Mouse (Mus musculus): ENCODE measurements around the gene Prpf3. TPM values are rescaled to one million over a fixed set of nuclear protein-coding genes. Genes with fewer than 3 reads are reported as not detected.
"Not testable (repeated sequence)": the region's sequence is repeated elsewhere in the genome, so short reads cannot be mapped to it uniquely, and the experiment has no call there.

The Prpf3 gene
- polyA plus RNA-seq, 1 experiment = 34.9 TPM

- Histone ChIP-seq H3K4me1 (ENCODE audit: control insufficient read depth, insufficient read depth, low read length) (peaks cover 15% of the 10 kb centered on the region), H3K4me3 (ENCODE audit: insufficient read depth, low read length) (peak overlapping the region; percentile 76), H3K27ac (ENCODE audit: insufficient read depth, low read depth, low read length) (peak overlapping the region; percentile 93)
- TF ChIP-seq POLR2A (IDR thresholded peaks at IDR 0.05; ENCODE audit: borderline replicate concordance, low read depth, low read length) (no peak), CTCF (IDR thresholded peaks at IDR 0.05; ENCODE audit: low read depth, low read length) (no peak)
Observed at GRCm38 (mm10) chr3:95820046-95821010, 35.4 kb downstream of the Prpf3 start.

DNA sequence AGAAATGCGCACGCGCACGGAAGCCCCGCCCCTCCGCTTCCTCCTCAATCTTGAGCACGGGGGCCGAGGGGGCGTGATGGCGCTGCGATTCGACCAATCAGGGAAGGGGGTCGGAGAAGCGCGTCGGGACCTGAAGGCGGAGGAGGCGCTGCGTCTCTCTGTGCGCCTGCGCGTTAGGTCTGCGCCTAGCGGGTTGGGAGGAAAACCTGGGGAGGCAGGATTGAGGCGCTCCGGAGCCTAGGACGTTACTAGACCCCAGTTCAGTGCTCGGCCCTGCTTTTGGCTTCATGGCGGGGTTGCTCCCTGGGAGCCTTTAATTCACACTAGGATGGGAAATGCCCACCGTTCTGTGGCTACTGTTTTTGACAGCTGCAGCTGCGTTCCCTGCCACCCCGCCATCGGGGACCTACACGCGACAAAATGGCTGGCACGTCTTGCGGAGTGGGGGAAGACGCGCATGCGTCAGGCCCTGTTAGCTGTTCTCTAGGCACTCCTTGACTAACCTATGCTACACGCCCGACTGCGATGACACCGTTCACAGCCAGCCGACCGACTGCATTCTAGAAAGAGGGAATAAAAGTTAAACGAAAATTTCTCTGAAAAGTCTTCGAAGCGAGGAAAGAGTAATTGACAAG, 36.2 kb downstream of the Prpf3 start:
- Histone ChIP-seq H3K4me1 (ENCODE audit: control insufficient read depth, insufficient read depth, low read length) (peaks cover 15% of the 10 kb centered on the region), H3K27ac (ENCODE audit: insufficient read depth, low read depth, low read length) (peak overlapping the region; percentile 93), H3K4me3 (ENCODE audit: insufficient read depth, low read length) (peak overlapping the region; percentile 76)
- TF ChIP-seq POLR2A (IDR thresholded peaks at IDR 0.05; ENCODE audit: borderline replicate concordance, low read depth, low read length) (peak; percentile 9; the same call in 1 of the 2 replicates), CTCF (IDR thresholded peaks at IDR 0.05; ENCODE audit: low read depth, low read length) (no peak)

DNA sequence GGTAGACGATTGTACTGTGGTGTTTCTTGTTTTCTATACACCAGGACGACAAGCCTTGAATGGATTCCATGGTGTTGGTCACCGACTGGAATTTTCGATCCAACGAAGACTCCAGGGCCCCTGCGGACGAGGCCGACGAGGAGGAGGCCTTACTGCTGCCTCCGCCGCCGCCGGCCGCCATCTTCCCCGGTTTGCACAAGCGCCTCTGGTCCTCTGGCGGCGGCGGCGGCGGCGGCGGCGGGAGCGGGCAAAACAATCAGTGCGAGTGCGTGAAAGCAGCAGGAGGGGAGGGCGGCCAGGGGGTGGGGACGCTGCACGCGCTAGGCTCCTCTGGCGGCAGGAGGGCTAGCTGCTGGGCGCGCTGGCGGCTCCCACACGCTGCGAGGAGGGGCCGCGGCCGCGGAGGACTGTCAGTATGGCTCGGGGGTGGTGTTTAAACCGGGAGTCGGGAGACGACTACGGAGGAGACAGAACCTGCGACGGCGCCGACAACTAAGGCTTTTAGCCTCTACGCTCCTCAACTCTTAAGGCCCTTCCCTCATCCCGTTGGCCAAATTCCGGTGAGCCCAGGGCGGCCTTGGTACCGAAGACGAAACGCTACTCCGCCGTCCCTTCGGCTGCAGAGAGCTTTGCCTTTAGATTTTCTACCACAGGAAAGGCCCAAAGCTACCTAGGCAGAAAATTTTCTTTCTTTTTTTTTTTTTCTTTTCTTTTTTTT, 37.0 kb downstream of the Prpf3 start, which contains the start of gene Rprd2:
Gene Rprd2 (minus strand): TSS at position 293 of the 718 bp plus-strand sequence.
- no peak; the same call in 1 of the 2 replicates for TF ChIP-seq POLR2A (IDR thresholded peaks at IDR 0.05; ENCODE audit: borderline replicate concordance, low read depth, low read length)
- TF ChIP-seq CTCF (IDR thresholded peaks at IDR 0.05; ENCODE audit: low read depth, low read length) = no peak
- Histone ChIP-seq H3K4me3 (ENCODE audit: insufficient read depth, low read length) (peak within 1 kb of the TSS; percentile 92), H3K4me1 (ENCODE audit: control insufficient read depth, insufficient read depth, low read length) (peaks cover 15% of the 10 kb centered on the region), H3K27ac (ENCODE audit: insufficient read depth, low read depth, low read length) (peak within 1 kb of the TSS; percentile 96)

DNA sequence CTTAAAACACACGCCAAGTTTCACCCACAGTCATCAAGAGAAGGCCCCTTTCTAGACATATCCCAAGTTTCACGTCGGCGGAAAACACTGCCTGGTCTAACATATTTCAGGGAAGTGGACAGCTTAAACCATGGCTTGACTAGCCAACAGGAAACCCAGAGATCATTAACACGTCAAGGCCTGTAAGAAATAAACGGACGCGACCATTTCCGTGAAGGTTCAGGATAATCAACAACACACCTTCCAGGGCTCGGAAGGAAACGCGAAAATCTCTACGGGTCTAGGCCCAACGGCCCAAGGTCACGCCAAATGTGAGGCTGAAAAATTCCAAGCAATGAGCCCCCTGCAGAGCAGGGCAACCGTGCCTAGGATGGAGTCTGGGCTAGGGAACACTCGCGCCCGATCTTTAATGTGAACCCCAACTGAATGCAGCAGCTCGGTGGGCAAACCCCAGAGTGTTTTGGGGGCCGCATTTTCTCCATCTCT, 37.6 kb downstream of the Prpf3 start:
- TF ChIP-seq CTCF (IDR thresholded peaks at IDR 0.05; ENCODE audit: low read depth, low read length) = no peak
- TF ChIP-seq POLR2A (IDR thresholded peaks at IDR 0.05; ENCODE audit: borderline replicate concordance, low read depth, low read length) = no peak
- peak overlapping the region; percentile 92 for H3K4me3 ChIP-seq (ENCODE audit: insufficient read depth, low read length)
- peak overlapping the region; percentile 96 for H3K27ac ChIP-seq (ENCODE audit: insufficient read depth, low read depth, low read length)

DNA sequence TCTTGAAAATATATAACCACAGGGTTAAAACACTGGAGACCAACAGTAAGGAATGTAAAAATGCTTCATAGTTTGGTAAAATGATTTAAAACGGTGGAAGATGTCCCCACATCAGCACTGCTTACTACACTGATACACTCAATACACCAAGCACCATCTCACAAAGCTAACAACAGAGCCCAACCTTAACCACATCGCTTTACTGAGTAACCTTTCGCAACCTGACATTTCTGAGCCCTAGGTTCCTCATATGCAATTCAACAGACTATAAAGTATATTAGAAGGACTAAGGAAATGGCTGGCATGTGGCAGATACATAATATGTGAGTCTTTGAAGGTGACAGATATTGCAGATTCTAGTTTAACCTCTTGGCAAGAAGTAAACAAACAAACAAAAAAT, 39.0 kb downstream of the Prpf3 start:
- TF ChIP-seq CTCF (IDR thresholded peaks at IDR 0.05; ENCODE audit: low read depth, low read length) (no peak), POLR2A (IDR thresholded peaks at IDR 0.05; ENCODE audit: borderline replicate concordance, low read depth, low read length) (no peak)
- Histone ChIP-seq H3K4me1 (ENCODE audit: control insufficient read depth, insufficient read depth, low read length) (peaks cover 16% of the 10 kb centered on the region), H3K4me3 (ENCODE audit: insufficient read depth, low read length) (peak overlapping the region; percentile 17; the same call in 1 of the 2 replicates)

More for the DNA sequence above, 37.6 kb downstream of the Prpf3 start:
- peaks cover 17% of the 10 kb centered on the region for H3K4me1 ChIP-seq (ENCODE audit: control insufficient read depth, insufficient read depth, low read length)

GRCm38 (mm10) chr3:95808384-95808783, 47.3 kb downstream of the Prpf3 start:
- H3K4me1 ChIP-seq (ENCODE audit: control insufficient read depth, insufficient read depth, low read length) = 0 out of 2 replicates have a peak, but pooled peaks cover 4% of the 10 kb centered on the region
- H3K4me3 ChIP-seq (ENCODE audit: insufficient read depth, low read length) = no peak overlapping the region
- TF ChIP-seq CTCF (IDR thresholded peaks at IDR 0.05; ENCODE audit: low read depth, low read length) (no peak), POLR2A (IDR thresholded peaks at IDR 0.05; ENCODE audit: borderline replicate concordance, low read depth, low read length) (no peak)
- H3K27ac ChIP-seq (ENCODE audit: insufficient read depth, low read depth, low read length) = no peak overlapping the region

More for the DNA sequence above, 39.0 kb downstream of the Prpf3 start:
- H3K27ac ChIP-seq (ENCODE audit: insufficient read depth, low read depth, low read length) = no peak overlapping the region

GRCm38 (mm10) chr3:95807630-95808029, 48.1 kb downstream of the Prpf3 start:
- not testable (repeated sequence) for H3K27ac ChIP-seq (ENCODE audit: insufficient read depth, low read depth, low read length); H3K4me1 ChIP-seq (ENCODE audit: control insufficient read depth, insufficient read depth, low read length); H3K4me3 ChIP-seq (ENCODE audit: insufficient read depth, low read length)

GRCm38 (mm10) chr3:95806677-95807076, 49.0 kb downstream of the Prpf3 start:
- H3K4me1 ChIP-seq (ENCODE audit: control insufficient read depth, insufficient read depth, low read length) = no peaks in the 10 kb centered on the region
- no peak overlapping the region for H3K27ac ChIP-seq (ENCODE audit: insufficient read depth, low read depth, low read length)
- TF ChIP-seq CTCF (IDR thresholded peaks at IDR 0.05; ENCODE audit: low read depth, low read length) = no peak
- no peak for TF ChIP-seq POLR2A (IDR thresholded peaks at IDR 0.05; ENCODE audit: borderline replicate concordance, low read depth, low read length)
- no peak overlapping the region for H3K4me3 ChIP-seq (ENCODE audit: insufficient read depth, low read length)

DNA sequence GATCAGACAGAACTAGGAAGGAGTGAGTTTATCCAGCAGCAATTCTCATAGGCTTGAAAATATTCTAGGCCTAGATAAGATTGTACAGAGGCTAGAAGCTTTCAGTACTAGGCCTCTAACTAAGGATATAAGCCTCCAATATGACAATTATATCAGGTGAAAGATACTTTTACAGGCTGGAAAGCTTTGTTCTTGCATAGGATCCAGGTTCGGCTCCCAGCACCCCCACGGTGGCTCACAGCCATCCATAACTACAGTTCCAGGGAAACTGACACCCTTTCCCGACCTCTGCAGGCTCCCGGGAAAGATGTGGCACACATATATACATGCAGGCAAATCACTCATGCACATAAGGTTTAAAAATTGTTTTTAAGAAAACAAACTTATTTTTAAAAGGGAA, 51.8 kb downstream of the Prpf3 start:
- TF ChIP-seq POLR2A (IDR thresholded peaks at IDR 0.05; ENCODE audit: borderline replicate concordance, low read depth, low read length) = no peak
- TF ChIP-seq CTCF (IDR thresholded peaks at IDR 0.05; ENCODE audit: low read depth, low read length) = no peak
- Histone ChIP-seq H3K27ac (ENCODE audit: insufficient read depth, low read depth, low read length) (no peak overlapping the region), H3K4me1 (ENCODE audit: control insufficient read depth, insufficient read depth, low read length) (peaks cover 9% of the 10 kb centered on the region; the same call in 1 of the 2 replicates), H3K4me3 (ENCODE audit: insufficient read depth, low read length) (no peak overlapping the region)
